Mouse (Mus musculus): ENCODE data around the gene Slxl1.
"Not testable (repeated sequence)": the region's sequence is repeated elsewhere in the genome, so short reads cannot be mapped to it uniquely, and the experiment has no call there.

Slxl1 gene

GRCm38 (mm10) chrX:55226576-55226975 is at the start of gene Slxl1:
Slxl1 (plus strand) TSS chrX:55226876.
- in situ Hi-C loops (cut with MseI, MboI): not testable (repeated sequence)

All from mouse trophoblast stem cell (cell line).